Mouse (Mus musculus) left cerebral cortex, postnatal 14 days (tissue): ENCODE results near the gene Qpctl. TPM values are rescaled to one million over a fixed set of nuclear protein-coding genes. Genes with fewer than 3 reads are reported as not detected.
"Not testable (repeated sequence)": the region's sequence is repeated elsewhere in the genome, so short reads cannot be mapped to it uniquely, and the experiment has no call there.

Source experiments
- DNase-seq, 2 experiments: peaks; one replicate each; pipeline ENCODE4 v3.0.0; 2021 to 2022; ENCODE audit warnings: low spot score in 2 of 2, mixed read lengths in 1 of 2
- intact Hi-C: fragments of 180-260 bp; cut with DNase I; formaldehyde crosslinking; loops from one replicate; pipeline ENCODE4 v1.15.1; 2025
- total RNA-seq, 2 experiments: library from RNA; stranded (reverse); gene quantifications; 2 replicates each; pipeline ENCODE4 v1.2.3; 2021

Qpctl gene
- total RNA-seq, 2 experiments from 2014 or later: 19.6 to 21.9 TPM

DNA sequence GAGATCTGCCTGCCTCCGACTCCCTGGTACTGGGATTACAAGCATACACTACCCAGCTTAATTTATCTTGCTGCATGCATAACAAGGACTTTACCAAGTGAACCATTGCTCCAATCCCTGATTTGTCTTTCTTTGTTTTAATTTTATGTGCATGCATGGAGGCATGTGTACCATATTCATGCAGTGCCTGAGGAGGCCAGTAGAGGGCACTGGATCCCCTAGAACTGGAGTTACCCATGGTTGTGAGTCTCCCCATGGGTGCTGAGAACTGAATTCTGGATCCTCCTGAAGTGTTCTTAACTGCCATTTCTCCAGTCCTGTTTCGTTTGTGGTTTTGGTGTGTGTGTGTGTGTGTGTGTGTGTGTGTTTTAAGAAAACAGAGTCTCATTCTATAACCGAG, 17.9 kb upstream of the Qpctl start:
- intact Hi-C loops: no loop called here
- DNase-seq: no peak

DNA sequence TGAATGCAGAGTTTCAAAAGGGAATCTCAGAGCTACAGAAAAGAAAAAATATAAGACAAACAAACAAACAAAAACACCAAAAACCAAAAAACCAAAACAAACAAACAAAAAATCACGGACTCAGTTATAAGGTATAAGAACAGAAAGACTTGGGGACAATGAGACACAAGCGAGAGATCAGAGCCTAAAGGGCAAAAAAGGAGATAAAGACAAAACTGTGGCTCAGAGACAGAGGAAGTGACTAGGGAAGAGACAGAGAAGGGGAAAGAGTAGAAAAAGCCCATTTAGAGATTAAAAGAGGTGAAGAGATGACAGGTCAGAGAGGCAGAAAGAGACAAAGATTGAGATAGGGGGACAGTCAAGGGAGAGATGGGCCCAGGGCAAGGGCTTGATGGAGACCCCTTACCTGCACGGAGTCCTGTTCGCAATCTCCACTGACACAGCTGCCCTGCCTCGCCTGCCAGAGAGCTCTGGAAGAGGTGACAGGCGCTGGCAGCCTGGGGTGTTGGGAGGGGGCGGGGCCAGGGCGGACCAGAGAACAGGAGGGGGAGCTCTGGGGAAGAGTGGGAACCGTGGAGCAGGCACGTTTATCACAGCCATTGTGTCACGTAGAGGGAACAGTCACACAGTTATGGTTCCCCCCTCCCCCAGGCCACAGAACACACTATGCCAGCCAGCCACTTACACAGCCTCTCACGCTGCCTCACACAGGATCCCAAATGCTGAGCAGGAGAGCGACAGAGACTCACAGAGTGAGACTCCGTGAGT, 16.7 kb upstream of the Qpctl start, which contains the start of gene Gipr:
TSS of gene Gipr (minus strand) at position 472 of the 768 bp plus-strand sequence.
- intact Hi-C loops: no loop called here
- peak in 1 of 2 experiments; percentile 73 for DNase-seq

DNA sequence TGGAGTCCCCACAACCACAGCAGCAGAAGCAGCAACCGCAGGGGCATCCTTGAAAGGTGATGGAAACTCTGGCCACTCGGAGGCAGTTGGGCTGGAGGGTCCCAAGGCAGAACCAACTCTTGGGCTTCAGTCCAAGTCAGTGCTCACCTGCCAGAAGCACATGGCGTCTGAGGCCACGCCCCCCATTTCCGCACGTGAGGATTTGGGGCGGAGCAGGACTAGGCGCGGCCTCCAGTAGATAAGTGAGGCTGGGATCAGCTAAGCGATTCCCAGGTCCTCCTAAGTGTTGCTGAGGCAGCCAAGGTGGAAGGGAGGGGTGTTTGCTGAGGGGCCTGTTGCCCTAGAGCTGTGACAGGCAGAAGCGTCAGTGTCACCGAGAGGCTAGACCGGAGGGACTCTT, 15.9 kb upstream of the Qpctl start:
- intact Hi-C loops: no loop called here
- DNase-seq: no peak

DNA sequence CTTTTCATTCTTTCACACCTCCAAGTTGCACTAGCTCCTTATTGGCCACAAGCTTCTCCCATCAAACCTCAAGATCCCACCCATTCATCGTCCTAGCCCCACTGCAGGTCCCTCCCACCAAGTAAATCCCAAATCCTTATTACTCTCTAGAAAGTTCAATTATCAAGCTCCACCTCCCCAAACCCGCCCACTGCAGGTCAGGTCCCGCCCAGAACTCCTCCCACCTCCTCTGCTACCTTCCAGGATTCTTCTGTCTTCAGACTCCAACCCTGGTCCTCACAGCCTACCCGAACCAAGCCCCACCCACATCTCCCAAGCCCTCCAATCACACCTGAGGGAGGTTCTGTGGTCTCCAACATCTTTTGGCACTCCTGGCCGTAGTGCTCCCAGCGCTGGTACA, 15.1 kb upstream of the Qpctl start:
- DNase-seq: no peak
- intact Hi-C loops: no loop called here

DNA sequence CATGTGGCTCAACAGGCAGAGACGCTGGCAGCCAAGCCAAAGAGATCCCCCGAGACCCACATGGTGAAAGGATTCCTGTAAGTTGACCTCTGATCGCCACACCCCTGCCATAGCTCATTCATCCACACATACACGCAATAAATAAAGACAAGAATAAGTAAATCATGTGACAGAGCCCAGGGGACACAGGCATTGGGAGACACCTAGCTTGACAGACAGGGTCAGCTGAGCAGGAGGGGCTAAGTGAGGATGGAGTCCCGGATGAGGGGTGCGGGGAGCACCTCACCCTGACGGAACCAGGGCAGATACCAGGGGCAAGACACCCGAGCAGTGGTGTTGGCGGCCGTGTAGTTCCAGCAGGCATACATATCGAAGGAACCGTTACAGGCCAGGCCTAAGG, 14.7 kb upstream of the Qpctl start:
- intact Hi-C loops: no loop called here
- no peak for DNase-seq

DNA sequence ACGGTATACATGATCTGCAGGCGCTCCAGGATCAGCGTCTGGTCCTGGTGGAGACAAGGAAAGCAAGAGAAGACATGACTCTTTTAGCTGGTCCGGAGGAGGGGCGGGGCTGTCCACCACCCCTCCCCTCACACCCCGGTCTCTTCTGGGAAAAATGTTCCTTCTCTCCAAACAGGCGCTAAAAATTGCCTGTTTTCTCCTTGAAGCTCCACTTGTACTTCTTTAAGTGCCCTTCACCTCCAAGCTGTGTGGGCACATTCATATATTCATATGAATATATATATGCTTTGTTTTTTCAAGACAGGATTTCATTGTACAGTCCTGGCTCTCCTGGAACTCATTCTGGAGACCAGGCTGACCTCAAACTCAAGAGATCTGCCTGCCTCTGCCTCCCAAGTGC, 13.8 kb upstream of the Qpctl start:
- DNase-seq: no peak
- intact Hi-C loops: no loop called here

DNA sequence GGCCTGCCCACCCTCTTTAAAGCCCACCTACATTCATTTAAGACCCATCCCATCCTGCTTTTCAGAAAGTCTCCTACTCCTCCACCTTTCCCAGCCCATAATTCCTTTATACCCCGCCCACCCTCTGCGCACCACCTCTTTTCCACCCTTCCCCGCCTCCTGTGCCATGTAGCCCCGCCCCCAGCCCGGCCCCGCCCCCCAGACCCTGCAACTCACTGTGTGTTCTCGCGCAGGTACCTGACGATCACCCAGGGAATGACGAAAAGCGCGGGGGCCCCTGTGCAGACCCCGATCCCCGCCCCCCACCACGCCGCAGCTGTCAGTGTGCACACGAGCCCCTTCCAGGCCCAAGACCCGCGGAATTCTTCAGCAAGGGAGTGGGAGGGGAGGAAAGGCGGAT, 11.0 kb upstream of the Qpctl start:
- DNase-seq: no peak
- intact Hi-C loops: no loop called here

DNA sequence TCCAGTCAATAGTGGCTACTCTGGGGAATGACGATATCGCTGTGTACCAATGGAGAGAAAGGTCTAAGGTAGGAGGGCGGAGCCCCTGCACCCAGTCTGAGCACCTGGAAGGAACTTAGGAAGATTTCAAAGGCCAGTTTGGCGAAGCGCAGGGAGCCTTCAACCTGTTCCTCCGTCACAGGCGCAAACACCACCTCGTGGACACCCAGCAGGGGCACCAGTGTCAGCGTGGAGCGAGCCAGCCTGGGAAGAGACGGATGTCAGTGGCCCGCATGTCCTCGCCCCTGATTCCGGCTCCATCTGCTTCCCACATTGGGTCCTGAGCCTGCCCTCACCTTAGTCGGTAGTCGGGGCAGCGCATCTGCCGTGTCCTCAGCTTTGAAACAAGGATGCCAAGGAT, 10.3 kb upstream of the Qpctl start:
- intact Hi-C loops: loop anchor here (5.0 kb wide), 1 partner anchor 53 kb away; the partner anchor contains the start of gene Gpr4

DNA sequence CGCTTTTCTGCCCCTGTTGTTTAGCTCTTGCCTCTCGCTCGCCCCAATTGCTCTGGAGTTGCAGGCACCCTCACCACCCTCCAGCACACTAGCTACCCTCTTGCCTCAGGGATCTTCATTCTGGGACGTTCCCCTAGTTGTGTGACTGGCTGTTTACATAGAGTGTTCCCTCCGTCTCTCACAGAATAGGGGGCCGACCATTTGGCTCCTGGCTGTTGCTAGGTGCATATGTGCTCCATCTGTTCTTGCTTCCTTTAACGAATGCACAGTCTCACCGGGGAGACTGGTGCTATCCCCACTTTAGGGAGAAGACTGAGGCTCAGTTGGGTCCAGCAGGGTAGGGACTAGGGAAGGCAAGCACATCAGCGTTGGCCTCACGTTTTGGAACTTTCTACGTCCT, 9.5 kb upstream of the Qpctl start:
- intact Hi-C loops: loop anchor here (5.0 kb wide), 1 partner anchor 54 kb away; the partner anchor contains the start of gene Gpr4
- DNase-seq: no peak

More for the DNA sequence above, 10.3 kb upstream of the Qpctl start:
- DNase-seq: no peak

DNA sequence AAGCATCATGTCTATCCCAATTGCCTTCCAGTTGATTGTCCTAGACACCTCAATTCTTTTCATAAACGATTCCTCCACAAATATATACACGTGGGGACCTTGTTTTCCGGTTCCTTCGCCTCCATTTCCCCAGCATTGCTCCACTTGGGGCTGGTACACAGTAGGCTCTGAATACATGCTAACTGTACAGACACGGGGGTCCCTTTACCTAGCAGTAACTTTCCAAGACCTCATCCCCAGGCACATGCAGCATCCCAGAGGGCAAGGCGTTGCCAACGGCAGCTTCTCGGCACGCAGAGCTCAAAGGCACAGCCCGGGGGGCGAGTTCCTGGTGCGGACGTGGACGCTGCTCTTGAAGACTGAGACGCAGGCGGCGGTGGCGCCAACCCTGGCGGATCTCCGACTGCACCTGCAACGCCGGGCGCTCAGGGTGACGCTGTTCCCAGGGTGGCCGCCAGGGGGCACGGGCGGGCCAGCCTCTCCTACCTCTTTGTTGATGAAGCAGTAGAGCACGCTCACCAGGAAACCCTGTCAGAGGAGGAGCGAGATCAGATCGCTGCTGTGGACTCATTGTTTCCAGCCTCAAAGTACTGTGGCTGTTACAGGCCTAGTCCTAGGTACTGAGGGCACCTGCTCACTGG, 8.2 kb upstream of the Qpctl start:
- DNase-seq: peak; percentile 94 to 95
- intact Hi-C loops: loop anchor here (1.0 to 5.0 kb wide), 2 partner anchors 15 to 55 kb away; partner anchors contain the start of gene Gpr4

DNA sequence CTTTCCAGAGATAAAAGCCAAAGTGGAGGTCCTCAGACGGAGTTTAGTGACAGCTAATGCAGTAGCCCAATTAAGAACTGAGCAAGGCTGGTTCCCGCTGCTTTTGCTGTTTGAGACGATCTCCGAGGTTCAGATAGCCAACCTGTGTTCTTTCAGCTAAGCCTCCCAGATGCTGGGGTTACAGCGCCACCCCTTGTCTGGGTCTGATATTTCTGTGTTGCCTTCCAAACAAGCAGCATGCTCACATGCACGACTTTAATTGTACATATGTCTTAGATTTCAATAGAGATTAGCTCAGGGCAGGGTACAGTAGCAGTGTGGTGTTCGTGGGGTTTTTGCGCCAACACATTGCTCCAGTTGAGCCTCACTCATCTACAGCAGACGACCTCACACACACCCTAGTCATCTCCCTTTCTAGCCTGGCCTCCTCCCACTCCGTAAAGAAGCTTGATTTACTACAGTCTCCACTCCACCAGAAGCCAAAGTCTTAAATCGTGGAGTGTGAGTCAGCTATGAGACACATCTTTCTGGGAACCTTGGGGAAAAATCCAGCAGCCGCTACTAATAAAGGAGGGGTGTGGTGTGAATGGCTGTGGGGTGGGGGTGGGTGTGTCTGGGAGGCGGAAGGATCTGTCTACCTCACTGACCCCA, 6.9 kb upstream of the Qpctl start:
- DNase-seq: peak in 1 of 2 experiments; percentile 67
- intact Hi-C loops: loop anchor here (5.0 kb wide), 1 partner anchor 56 kb away; the partner anchor contains the start of gene Gpr4

DNA sequence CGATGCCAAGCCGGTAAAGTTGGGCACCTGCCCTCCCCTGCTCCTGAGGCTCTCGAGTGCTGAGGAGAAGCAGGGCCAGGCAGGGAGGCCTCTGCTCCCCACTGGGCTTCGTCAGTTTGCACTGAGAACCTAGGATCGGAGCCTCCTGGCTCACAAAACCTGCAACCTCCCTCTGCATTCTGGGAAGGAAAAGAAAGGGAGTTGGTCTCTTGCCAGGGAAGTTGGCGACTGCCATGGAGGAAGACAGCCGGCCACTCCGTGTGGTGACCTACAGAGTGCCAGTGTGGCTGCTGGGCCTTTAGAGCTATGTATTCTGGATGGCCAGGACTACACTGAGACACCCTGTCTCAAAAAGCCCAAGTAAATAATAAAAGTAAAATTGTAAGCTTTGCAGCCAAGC, 5.7 kb upstream of the Qpctl start:
- DNase-seq: no peak
- intact Hi-C loops: loop anchor here (5.0 kb wide), 1 partner anchor 58 kb away; the partner anchor contains the start of gene Gpr4

DNA sequence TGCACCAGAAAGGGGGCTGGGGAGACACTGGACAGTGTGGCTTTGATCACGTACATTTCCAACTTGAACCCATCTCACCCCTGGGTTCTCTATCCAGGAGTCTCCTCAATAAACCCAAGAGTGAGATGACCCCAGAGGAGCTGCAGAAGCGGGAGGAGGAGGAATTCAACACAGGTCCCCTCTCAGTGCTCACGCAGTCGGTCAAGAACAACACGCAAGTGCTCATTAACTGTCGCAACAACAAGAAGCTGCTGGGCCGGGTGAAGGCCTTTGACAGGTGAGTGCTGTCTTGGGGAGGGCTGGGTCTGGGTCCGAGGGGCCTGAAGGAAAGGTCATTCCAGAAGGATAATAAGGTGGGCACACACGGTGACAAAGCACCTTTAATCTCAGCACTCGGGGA, 2.0 kb upstream of the Qpctl start:
- intact Hi-C loops, DNase-seq: not testable (repeated sequence)

DNA sequence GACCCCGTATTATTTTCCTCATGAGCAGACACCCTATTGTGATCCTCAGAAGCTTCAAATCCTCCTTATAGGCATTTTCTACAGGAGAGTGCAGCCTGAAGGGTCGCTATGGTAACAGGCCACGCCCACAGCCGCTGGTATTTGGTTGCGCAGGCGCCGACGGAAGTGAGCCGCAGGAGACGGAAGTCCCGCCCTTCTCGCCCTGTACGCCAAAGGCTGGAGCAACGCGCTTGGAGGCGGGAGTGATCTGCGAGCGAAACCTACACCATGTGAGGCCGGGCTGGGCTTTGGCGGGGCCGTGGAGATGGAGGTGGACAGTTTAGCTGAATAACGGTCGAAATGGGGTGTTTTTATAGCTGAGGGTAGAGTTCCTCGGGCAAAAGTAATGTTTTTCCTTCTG, 535 bp upstream of the Qpctl start, which contains the start of gene Snrpd2:
TSS of gene Snrpd2 (plus strand) at position 97 of the 400 bp plus-strand sequence.
- DNase-seq: peak; percentile 97
- intact Hi-C loops: no loop called here

DNA sequence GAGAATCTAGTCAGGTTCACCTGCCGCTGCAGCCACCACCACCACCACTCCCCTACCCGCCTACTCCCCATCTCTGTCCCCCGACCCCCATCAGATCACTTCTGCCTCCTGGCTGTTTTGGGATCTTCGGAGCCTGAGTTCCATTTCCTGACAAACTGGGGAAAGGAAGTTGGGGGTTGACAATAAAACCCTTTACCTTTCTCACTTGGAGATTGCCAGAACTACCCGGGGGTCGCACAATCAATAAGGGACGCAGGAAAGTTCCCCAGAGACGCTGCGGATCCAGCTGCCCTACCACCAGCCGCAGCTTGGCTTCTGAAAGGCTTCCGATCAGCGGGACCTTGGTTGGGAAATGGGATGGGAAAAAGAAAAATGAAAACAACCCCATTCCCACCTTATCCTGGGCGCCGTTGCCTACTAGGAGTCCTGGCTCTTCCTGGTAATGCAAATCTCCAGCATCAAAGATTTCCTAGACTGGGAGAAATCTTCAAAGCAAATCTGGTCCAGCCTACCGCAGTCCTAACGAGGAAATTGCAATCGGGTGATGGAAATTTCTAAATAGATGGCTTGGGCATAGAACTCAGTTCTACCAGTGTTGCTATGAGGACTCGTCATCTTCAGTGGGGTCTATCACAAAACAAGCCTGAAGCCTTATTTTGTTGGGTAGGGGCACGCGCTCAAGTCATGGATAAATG, 764 bp downstream of the Qpctl start:
- intact Hi-C loops: no loop called here
- DNase-seq: no peak

DNA sequence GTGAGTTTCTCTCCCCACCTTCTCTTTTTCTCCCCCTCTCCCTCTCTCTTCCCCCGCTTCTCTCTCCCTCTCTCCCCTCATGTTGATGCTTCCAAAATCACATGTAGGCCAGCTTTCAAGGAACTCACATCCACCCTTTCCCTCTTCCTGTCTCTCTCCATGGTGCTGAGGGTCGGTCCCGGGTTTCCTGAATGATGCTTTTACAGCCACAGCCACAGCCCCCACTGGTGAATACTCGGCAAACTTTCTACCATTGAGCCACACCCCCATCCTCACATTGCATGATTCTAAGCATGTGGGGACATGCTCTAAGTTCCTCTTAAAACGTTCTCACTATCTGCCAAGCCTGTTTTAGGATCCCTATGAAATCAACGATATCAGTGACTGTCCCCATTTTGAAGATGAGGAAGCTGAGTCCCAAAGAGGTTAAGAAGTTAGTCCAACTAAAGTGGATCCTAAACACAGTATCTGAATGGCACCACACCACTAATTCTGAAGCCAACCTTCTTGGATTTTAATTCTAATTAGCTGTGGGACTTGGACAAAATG, 1.5 kb downstream of the Qpctl start:
- intact Hi-C loops: no loop called here
- no peak for DNase-seq

DNA sequence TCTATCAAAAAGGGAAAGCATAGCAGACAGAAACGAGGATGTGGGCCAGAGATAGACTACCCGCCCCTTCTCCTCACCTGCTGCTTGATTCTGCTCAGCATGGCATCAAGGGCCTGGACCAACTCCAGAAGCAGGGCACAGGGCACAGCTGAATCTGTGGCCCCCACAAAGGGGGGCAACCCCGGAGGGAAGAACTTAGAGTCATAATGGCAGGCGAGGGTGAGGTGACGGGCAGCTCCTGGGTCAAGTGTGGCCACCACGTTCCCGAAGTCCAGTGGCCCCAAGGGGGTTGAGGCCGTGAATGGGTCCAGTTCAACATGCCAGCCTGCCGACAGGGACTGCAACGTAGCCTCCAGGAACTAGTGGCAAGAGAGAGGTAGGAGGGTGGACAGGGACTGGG, 2.3 kb downstream of the Qpctl start:
- DNase-seq: no peak
- intact Hi-C loops: no loop called here

DNA sequence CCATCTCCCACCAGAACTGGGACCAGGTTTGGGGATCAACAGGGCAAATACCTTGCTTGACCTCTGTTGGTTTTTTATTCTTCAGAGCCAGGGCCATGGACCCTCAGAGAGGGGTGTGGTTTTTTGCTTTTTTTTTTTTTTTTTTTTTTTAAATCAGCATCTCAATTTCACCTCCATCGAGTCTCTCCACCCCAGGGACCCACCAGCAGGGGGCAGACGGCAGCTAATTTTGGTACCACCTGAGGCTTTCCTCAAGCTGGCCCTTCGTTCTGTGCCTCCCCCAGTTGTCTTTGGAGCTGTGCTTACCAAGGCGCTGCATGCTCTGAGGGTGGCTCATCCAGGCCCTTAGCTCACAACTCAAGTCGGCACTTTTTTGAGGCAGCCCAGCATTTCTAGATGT, 11.7 kb downstream of the Qpctl start:
- DNase-seq: peak; percentile 64 to 70
- intact Hi-C loops: no loop called here

DNA sequence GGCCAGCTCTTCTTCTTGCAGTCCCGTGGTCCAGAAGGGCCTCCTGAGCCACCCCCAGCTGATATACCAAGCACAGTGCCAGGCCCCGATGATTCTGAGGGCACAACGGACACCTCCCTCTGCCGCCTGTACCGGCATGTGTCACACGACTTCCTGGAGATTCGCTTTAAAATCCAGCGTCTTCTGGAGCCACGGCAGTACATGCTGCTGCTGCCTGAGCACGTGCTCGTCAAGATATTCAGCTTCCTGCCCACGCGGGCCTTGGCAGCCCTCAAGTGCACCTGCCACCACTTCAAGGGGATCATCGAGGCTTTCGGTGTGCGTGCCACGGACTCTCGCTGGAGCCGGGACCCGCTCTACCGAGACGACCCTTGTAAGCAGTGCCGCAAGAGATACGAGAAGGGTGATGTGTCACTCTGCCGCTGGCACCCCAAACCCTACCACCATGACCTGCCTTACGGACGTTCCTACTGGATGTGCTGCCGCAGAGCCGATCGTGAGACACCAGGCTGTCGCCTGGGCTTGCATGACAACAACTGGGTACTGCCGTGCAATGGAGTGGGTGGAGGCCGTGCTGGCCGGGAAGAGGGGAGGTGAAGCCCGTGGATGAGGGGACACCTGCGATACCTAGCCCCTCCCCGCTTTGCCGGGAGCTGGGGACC, 12.3 kb downstream of the Qpctl start:
- peak; percentile 44 to 79 for DNase-seq
- intact Hi-C loops: no loop called here
